Mouse (Mus musculus) intestine, embryonic 15.5 days (tissue): ENCODE results near the gene Spg7. TPM values are rescaled to one million over a fixed set of nuclear protein-coding genes. Genes with fewer than 3 reads are reported as not detected.
"Not testable (repeated sequence)": the region's sequence is repeated elsewhere in the genome, so short reads cannot be mapped to it uniquely, and the experiment has no call there.

Source experiments
- ATAC-seq: fragments of 200-750 bp; cut with Nextera tagmentation; 2 replicates; pipeline ENCODE4 v1.8.0; 2017; ENCODE audit warnings: moderate TSS enrichment, moderate library complexity
- H3K27ac ChIP-seq: fragments of 300-500 bp; sonication (generic); 2 replicates; pipeline ENCODE4 v1.5.1; 2015; ENCODE audit warnings: mild to moderate bottlenecking, inconsistent platforms
- H3K27me3 ChIP-seq: fragments of 300-500 bp; sonication (generic); replicated peaks from 2 replicates; pipeline ENCODE4 v1.6.1; 2015; ENCODE audit warnings: inconsistent platforms
- H3K36me3 ChIP-seq: fragments of 300-500 bp; sonication (generic); 2 replicates; pipeline ENCODE4 v1.6.1; 2015; ENCODE audit warnings: inconsistent platforms
- H3K4me1 ChIP-seq: fragments of 300-500 bp; sonication (generic); replicated peaks from 2 replicates; pipeline ENCODE4 v1.6.1; 2015; ENCODE audit warnings: inconsistent platforms
- H3K4me2 ChIP-seq: fragments of 300-500 bp; sonication (generic); replicated peaks from 2 replicates; pipeline ENCODE4 v1.6.1; 2015; ENCODE audit warnings: mild to moderate bottlenecking, inconsistent platforms
- H3K4me3 ChIP-seq: fragments of 300-500 bp; sonication (generic); replicated peaks from 2 replicates; pipeline ENCODE4 v1.5.1; 2015; ENCODE audit warnings: inconsistent platforms
- H3K9ac ChIP-seq: fragments of 300-500 bp; sonication (generic); 2 replicates; pipeline ENCODE4 v1.6.1; 2015; ENCODE audit warnings: inconsistent platforms
- H3K9me3 ChIP-seq: fragments of 300-500 bp; sonication (generic); 2 replicates; pipeline ENCODE4 v1.6.1; 2016; ENCODE audit warnings: inconsistent platforms
- WGBS: fragments of 180-500 bp; shearing (Covaris S2); methylation state at CpG from one replicate; pipeline ENCODE4 v1.1.7; 2015; 5-methylcytosine and 5-hydroxymethylcytosine counted together
- polyA plus RNA-seq: library from polyadenylated mRNA; unstranded; fragments of >200 nt; fragmentation: Nextera tagmentation; extraction: Ambion mirVana; gene quantifications from 2 replicates; pipeline ENCODE4 v1.2.1, GENCODE M21; 2015

Spg7 gene
- polyA plus RNA-seq, 1 experiment from 2014 or later: 52.5 TPM

DNA sequence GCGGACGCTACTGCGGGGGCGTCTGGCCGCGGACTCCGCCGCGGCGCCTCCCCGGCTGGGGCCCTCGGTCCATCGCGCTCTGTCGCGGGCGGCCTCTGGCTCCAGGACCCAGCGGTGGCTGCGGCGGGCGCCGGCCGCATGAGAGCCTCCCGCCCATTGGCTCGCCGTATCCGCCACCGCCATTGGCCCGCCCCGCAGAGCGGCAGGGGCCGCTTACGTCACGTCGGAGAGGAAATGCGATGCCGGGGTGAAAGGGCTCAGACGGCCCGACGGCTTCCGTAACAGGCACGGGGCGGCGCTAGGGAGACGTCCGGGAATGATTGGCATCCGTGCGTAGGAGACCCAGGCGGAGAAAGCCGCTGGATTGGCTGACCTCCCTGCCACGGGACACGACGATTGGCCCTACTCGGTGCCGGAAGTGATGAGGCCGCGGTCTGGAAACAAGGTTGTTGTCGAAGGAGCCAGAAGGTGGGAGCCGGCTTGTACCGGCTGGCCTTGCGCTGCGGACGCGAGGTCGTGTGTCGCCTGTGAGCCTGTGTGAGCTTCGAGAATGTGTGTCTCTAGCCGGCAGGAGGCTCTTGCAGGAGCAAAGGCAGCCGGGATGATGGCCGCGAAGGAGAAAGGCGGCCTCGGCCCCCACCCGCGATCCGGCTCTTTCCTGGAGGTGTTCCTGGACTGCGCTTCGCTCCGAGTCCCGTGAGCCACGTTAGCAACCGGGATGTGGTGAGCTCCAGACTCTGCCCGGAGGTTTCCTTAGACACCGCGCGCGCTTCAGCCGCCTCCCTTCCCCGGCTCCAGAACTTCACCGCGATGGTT is 20.4 kb upstream of the Spg7 start, which contains the start of gene Ankrd11:
Gene Ankrd11, minus strand, starts transcription at position 120 of the 816 bp plus-strand sequence.
- ATAC-seq: peak; percentile 98
- Histone ChIP-seq H3K4me2 (peak within 1 kb of the TSS; percentile 64), H3K27ac (peak within 1 kb of the TSS; percentile 97), H3K4me3 (peak within 1 kb of the TSS; percentile 100), H3K4me1 (peaks cover 14% of the 10 kb centered on the region), H3K9me3 (no peaks in the 10 kb centered on the region), H3K36me3 (no peaks in the 10 kb centered on the region), H3K27me3 (no peaks in the 10 kb centered on the region), H3K9ac (peak within 1 kb of the TSS; percentile 100)
- under 1% methylated on average over 86 of the region's 91 CpGs for WGBS

- Histone ChIP-seq H3K27me3 (no peaks in the 10 kb centered on the region), H3K27ac (peak overlapping the region; percentile 94), H3K4me3 (peak overlapping the region; percentile 100), H3K4me2 (peak overlapping the region; percentile 64), H3K36me3 (no peaks in the 10 kb centered on the region), H3K9ac (peak overlapping the region; percentile 86), H3K9me3 (no peaks in the 10 kb centered on the region), H3K4me1 (peaks cover 11% of the 10 kb centered on the region)
- 16% methylated on average over 22 of the region's 22 CpGs for WGBS
- ATAC-seq: no peak
Observed at GRCm38 (mm10) chr8:123042974-123043625, 19.6 kb upstream of the Spg7 start.

GRCm38 (mm10) chr8:123043941-123044340 is 18.8 kb upstream of the Spg7 start:
- 76% methylated on average over 3 of the region's 3 CpGs for WGBS

GRCm38 (mm10) chr8:123044743-123045425 is 17.9 kb upstream of the Spg7 start:
- H3K4me2 ChIP-seq, H3K36me3 ChIP-seq, H3K4me1 ChIP-seq, H3K27ac ChIP-seq, ATAC-seq, H3K9me3 ChIP-seq, H3K27me3 ChIP-seq, H3K9ac ChIP-seq, H3K4me3 ChIP-seq: not testable (repeated sequence)
- WGBS: 91% methylated on average over 23 of the region's 23 CpGs

More at GRCm38 (mm10) chr8:123043941-123044340, 18.8 kb upstream of the Spg7 start:
- H3K36me3 ChIP-seq: no peaks in the 10 kb centered on the region
- no peak overlapping the region for H3K4me2 ChIP-seq
- ATAC-seq: no peak
- no peak overlapping the region for H3K9ac ChIP-seq
- peaks cover 11% of the 10 kb centered on the region for H3K4me1 ChIP-seq
- no peak overlapping the region for H3K4me3 ChIP-seq
- no peak overlapping the region for H3K27ac ChIP-seq
- no peaks in the 10 kb centered on the region for H3K9me3 ChIP-seq
- H3K27me3 ChIP-seq: no peaks in the 10 kb centered on the region

- H3K4me1 ChIP-seq: peaks cover 7% of the 10 kb centered on the region
- H3K36me3 ChIP-seq: no peaks in the 10 kb centered on the region
- H3K4me3 ChIP-seq: no peak overlapping the region
- WGBS: 53% methylated on average over 4 of the region's 4 CpGs
- H3K27ac ChIP-seq: no peak overlapping the region
- ATAC-seq: no peak
- no peaks in the 10 kb centered on the region for H3K9me3 ChIP-seq
- H3K4me2 ChIP-seq: no peak overlapping the region
- no peaks in the 10 kb centered on the region for H3K27me3 ChIP-seq
- H3K9ac ChIP-seq: no peak overlapping the region
Observed at GRCm38 (mm10) chr8:123046706-123047105, 16.0 kb upstream of the Spg7 start.

DNA sequence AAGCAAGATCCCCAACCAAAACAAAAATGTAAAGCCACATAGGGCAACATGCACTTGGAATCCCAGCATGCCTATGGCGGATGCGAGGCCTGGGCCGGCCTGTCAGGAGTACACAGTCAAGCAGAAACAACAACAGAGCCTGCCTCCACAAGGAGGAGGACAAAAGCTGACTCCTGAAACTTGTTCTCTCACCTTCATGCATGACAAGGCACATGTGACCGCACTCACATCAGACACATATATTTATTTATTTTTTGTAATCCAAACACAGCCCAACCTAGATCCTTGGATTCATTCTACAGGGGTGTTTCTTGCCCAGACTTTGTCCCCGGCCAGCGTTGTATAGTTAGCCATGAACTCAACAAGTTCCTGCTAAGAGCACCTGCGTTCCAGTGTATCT is 14.9 kb upstream of the Spg7 start:
- Histone ChIP-seq H3K9ac (no peak overlapping the region), H3K9me3 (no peaks in the 10 kb centered on the region), H3K36me3 (no peaks in the 10 kb centered on the region), H3K27me3 (no peaks in the 10 kb centered on the region), H3K4me2 (no peak overlapping the region), H3K27ac (peak overlapping the region; percentile 73; the same call in 1 of the 2 replicates), H3K4me1 (peaks cover 11% of the 10 kb centered on the region), H3K4me3 (no peak overlapping the region)
- no peak for ATAC-seq
- 80% methylated on average over 7 of the region's 7 CpGs for WGBS

DNA sequence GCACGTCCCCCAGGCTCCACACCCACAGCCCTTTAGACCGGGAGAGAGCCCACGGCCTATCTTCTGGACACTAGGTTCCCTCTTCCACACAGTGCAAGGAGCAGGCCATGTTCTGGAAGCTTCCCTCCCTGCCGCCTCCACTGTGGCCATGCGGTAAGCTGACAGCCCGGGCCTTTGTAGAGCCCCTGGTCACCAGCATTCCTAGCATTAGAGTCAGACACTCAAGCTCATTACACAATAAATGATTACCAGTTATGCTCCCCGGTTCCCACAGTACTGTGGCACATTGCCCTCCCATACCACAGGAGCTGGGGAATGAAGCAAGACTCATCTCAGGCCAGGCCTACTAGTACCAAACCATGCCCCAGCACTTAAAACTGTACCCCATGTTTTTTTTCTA is 14.3 kb upstream of the Spg7 start:
- Histone ChIP-seq H3K36me3 (no peaks in the 10 kb centered on the region), H3K4me3 (no peak overlapping the region), H3K4me1 (peaks cover 8% of the 10 kb centered on the region), H3K9ac (no peak overlapping the region), H3K27ac (peak overlapping the region; percentile 37), H3K9me3 (no peaks in the 10 kb centered on the region), H3K27me3 (no peaks in the 10 kb centered on the region), H3K4me2 (no peak overlapping the region)
- WGBS: 84% methylated on average over 7 of the region's 7 CpGs
- peak; percentile 24 for ATAC-seq

- H3K36me3 ChIP-seq: no peaks in the 10 kb centered on the region
- WGBS: 44% methylated on average over 5 of the region's 5 CpGs
- no peak overlapping the region for H3K4me3 ChIP-seq
- H3K27ac ChIP-seq: peak overlapping the region; percentile 89
- no peaks in the 10 kb centered on the region for H3K27me3 ChIP-seq
- peak; percentile 83 for ATAC-seq
- H3K4me1 ChIP-seq: peaks cover 7% of the 10 kb centered on the region; the same call in 1 of the 2 replicates
- no peaks in the 10 kb centered on the region for H3K9me3 ChIP-seq
- H3K4me2 ChIP-seq: peak overlapping the region; percentile 37
- H3K9ac ChIP-seq: no peak overlapping the region; the same call in 1 of the 2 replicates
Observed at GRCm38 (mm10) chr8:123051458-123051857, 11.3 kb upstream of the Spg7 start.

DNA sequence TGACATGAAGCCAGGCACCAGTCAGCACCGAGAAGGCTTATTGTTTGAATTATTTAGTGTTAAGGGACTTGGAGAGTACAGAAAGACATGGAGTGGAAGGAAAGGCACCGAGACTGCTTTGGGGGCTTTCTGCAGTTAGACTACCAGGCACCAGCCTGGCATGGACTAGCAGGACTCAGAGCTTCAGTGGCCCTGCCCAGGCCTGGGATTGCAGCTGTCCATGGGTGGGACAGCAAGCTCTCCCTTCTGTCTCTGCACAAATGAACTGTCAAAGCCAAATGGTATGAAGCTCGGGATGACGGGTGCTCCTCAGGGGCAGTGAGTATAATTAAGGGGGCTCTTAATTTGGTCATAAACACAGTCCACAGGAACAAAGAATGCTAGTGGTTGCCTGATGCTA is 1.3 kb downstream of the Spg7 start:
- H3K36me3 ChIP-seq: no peaks in the 10 kb centered on the region
- no peak overlapping the region for H3K9ac ChIP-seq
- no peaks in the 10 kb centered on the region for H3K9me3 ChIP-seq
- no peak for ATAC-seq
- no peaks in the 10 kb centered on the region for H3K27me3 ChIP-seq
- H3K4me3 ChIP-seq: no peak overlapping the region
- H3K4me2 ChIP-seq: peak overlapping the region; percentile 66; the same call in 1 of the 2 replicates
- WGBS: 81% methylated on average over 4 of the region's 4 CpGs
- peaks cover 17% of the 10 kb centered on the region for H3K4me1 ChIP-seq
- no peak overlapping the region for H3K27ac ChIP-seq

DNA sequence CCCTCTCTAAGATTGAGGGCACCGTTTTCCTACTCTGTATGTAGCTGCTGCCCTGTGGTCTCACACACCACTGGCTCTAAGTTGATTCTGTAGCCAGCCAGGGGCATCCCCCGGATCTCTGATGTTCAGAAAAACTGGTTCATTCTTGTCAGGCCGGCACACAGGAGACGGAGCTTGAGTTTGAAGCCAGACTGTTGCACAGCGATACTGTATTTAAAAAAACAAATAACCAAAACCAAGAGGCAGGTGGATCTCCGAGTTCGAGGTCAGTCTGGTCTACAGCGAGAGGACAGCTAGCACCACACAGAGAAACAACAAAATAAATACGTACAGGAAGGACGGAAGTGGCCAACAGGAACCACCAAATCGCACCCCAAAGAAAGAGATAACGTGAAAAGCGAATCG is 2.1 kb downstream of the Spg7 start:
- Histone ChIP-seq H3K27ac (peak overlapping the region; percentile 92), H3K27me3 (no peaks in the 10 kb centered on the region), H3K4me1 (peaks cover 17% of the 10 kb centered on the region), H3K4me3 (peak overlapping the region; percentile 96), H3K9ac (peak overlapping the region; percentile 94), H3K4me2 (peak overlapping the region; percentile 66), H3K36me3 (no peaks in the 10 kb centered on the region), H3K9me3 (no peaks in the 10 kb centered on the region)
- peak; percentile 44 for ATAC-seq
- WGBS: under 1% methylated on average over 14 of the region's 14 CpGs

- under 1% methylated on average over 84 of the region's 84 CpGs for WGBS
- Histone ChIP-seq H3K9me3 (no peaks in the 10 kb centered on the region), H3K27ac (peak overlapping the region; percentile 92), H3K9ac (peak overlapping the region; percentile 94), H3K4me3 (peak overlapping the region; percentile 96), H3K36me3 (no peaks in the 10 kb centered on the region), H3K27me3 (no peaks in the 10 kb centered on the region), H3K4me1 (peaks cover 17% of the 10 kb centered on the region), H3K4me2 (peak overlapping the region; percentile 66)
- ATAC-seq: peak; percentile 99
Observed at GRCm38 (mm10) chr8:123065214-123066100, 2.7 kb downstream of the Spg7 start.
